In genomic region chr8:122665667-122666316, GRCm38 (mm10) we compare ENCODE assay signal across 8 mouse cellular contexts. TPM values are rescaled to one million over a fixed set of nuclear protein-coding genes. Genes with fewer than 3 reads are reported as not detected.
DNase-seq lines count a peak whose midpoint lies in the region; ATAC-seq lines count a peak whose summit lies in the region.
"Had no signal": no experiment of that assay in that cellular context is flagged by ENCODE, and none has a peak within 500 bp of the region (broad histone marks: within the 10 kb centered on the region; RNA-seq: fewer than 3 reads in every experiment).

No protein-coding gene starts in this region.

- WGBS in kidney, embryonic 16.5 days, result 64% methylated on average over 12 of the region's 14 CpGs

- no peak overlapping the region for H3K9ac ChIP-seq in kidney, embryonic 16.5 days (replicated peaks; ENCODE audit: low read length)

- ATAC-seq in kidney, embryonic 16.5 days (ENCODE audit: low FRiP score, low TSS enrichment), result no peak

- H3K4me2 ChIP-seq in kidney, embryonic 16.5 days (replicated peaks; ENCODE audit: low read depth, low read length), result 0 out of 2 replicates have a peak overlapping the region, but pooled peaks have one; percentile 24

- peak; percentile 81 for DNase-seq in retina, postnatal 1 day
- DNase-seq in retina, embryonic 14.5 days (ENCODE audit: low spot score), result no peak
- DNase-seq in cerebellum, adult 18-20 months, result peak; percentile 54 to 74
- DNase-seq in heart, adult 9 months (ENCODE audit: low spot score in 2 of 2), result peak; percentile 65 to 70
- peak; percentile 86 for DNase-seq in lung, postnatal 25 days (ENCODE audit: low spot score)
- DNase-seq in spleen, adult 12 weeks (ENCODE audit: low spot score), result no peak

- H3K27ac ChIP-seq in kidney, embryonic 16.5 days (ENCODE audit: low read length), result peak overlapping the region; percentile 79

- H3K36me3 ChIP-seq in kidney, embryonic 16.5 days (ENCODE audit: insufficient read depth, low read length), result no peaks in the 10 kb centered on the region

- H3K4me1 ChIP-seq in kidney, embryonic 16.5 days (ENCODE audit: insufficient read depth, low read length), result peaks cover 51% of the 10 kb centered on the region

- H3K27me3 ChIP-seq in kidney, embryonic 16.5 days (ENCODE audit: insufficient read depth, low read length), result 0 out of 2 replicates have a peak, but pooled peaks cover 4% of the 10 kb centered on the region

- no peak overlapping the region for H3K4me3 ChIP-seq in kidney, embryonic 16.5 days (ENCODE audit: low read length)
- H3K4me3 ChIP-seq: myocyte had no signal

- no peaks in the 10 kb centered on the region for H3K9me3 ChIP-seq in kidney, embryonic 16.5 days (ENCODE audit: low read length)

RNA-seq across cellular contexts. Expression of gene Cbfa2t3, which starts 33.1 kb away (rescaled TPM):
- 3.5 and 4.5 TPM in 2 replicates for polyA plus RNA-seq in kidney, embryonic 16.5 days (2015; fragmentation: Nextera tagmentation; extraction: Ambion mirVana)

RNA-seq across cellular contexts. Expression of gene Pabpn1l, which starts 43.3 kb away (rescaled TPM):
- polyA plus RNA-seq in kidney, embryonic 16.5 days (2015; fragmentation: Nextera tagmentation; extraction: Ambion mirVana), result 0.15 and 0.19 TPM in 2 replicates

RNA-seq across cellular contexts. Expression of gene Trappc2l, which starts 54.4 kb away (rescaled TPM):
- 56.7 and 60.1 TPM in 2 replicates for polyA plus RNA-seq in kidney, embryonic 16.5 days (2015; fragmentation: Nextera tagmentation; extraction: Ambion mirVana)

RNA-seq across cellular contexts. Expression of gene Galns, which starts 54.5 kb away (rescaled TPM):
- 17.4 and 18.2 TPM in 2 replicates for polyA plus RNA-seq in kidney, embryonic 16.5 days (2015; fragmentation: Nextera tagmentation; extraction: Ambion mirVana)

Comparison
In these comparisons a context has a peak if more than half of its experiments do, and no peak if none do; other contexts are left out.
1. DNase-seq: peak in retina, postnatal 1 day (single experiment), cerebellum, adult 18-20 months (2 of 2), heart, adult 9 months (2 of 2) and lung, postnatal 25 days (single experiment); none in retina, embryonic 14.5 days (single experiment) and spleen, adult 12 weeks (single experiment).